ENCODE assay signal across 16 mouse cellular contexts in genomic region chr5:146749857-146750256, GRCm38 (mm10).
"Had no signal": no experiment of that assay in that cellular context is flagged by ENCODE, and none has a peak within 500 bp of the region (broad histone marks: within the 10 kb centered on the region; RNA-seq: fewer than 3 reads in every experiment).

No protein-coding gene starts in this region.

- DNase-seq: layer of hippocampus, adult 9-11 months; liver; lung, adult 18-20 months; lung, postnatal 14 days; lung, postnatal 4 days; thymus, postnatal 25 days had no signal

- H3K27ac ChIP-seq: kidney, postnatal 0 days; limb, embryonic 10.5 days; limb, embryonic 13.5 days; liver, embryonic 12.5 days; liver, embryonic 15.5 days; midbrain, embryonic 12.5 days; midbrain, embryonic 15.5 days; neural tube, embryonic 13.5 days had no signal

- H3K9me3 ChIP-seq: limb, embryonic 10.5 days; limb, embryonic 13.5 days; liver, embryonic 12.5 days; liver, embryonic 15.5 days; midbrain, embryonic 12.5 days; midbrain, embryonic 15.5 days; neural tube, embryonic 13.5 days had no signal

- H3K4me1 ChIP-seq: limb, embryonic 10.5 days; limb, embryonic 13.5 days; midbrain, embryonic 12.5 days; midbrain, embryonic 15.5 days; neural tube, embryonic 13.5 days had no signal

- H3K27me3 ChIP-seq: limb, embryonic 13.5 days; liver, embryonic 12.5 days; liver, embryonic 15.5 days; midbrain, embryonic 12.5 days; midbrain, embryonic 15.5 days; neural tube, embryonic 13.5 days had no signal

- ATAC-seq: midbrain, embryonic 15.5 days had no signal

- H3K9ac ChIP-seq: limb, embryonic 13.5 days; liver, embryonic 12.5 days; liver, embryonic 15.5 days; midbrain, embryonic 12.5 days; midbrain, embryonic 15.5 days; neural tube, embryonic 13.5 days had no signal

- H3K4me3 ChIP-seq: layer of hippocampus, adult 2 months; limb, embryonic 10.5 days; limb, embryonic 13.5 days; liver, embryonic 12.5 days; liver, embryonic 15.5 days; midbrain, embryonic 12.5 days; midbrain, embryonic 15.5 days; myocyte; neural tube, embryonic 13.5 days had no signal

- H3K4me2 ChIP-seq: limb, embryonic 13.5 days; liver, embryonic 12.5 days; liver, embryonic 15.5 days; midbrain, embryonic 12.5 days; midbrain, embryonic 15.5 days; neural tube, embryonic 13.5 days had no signal
